Mouse (Mus musculus): ENCODE results near the gene Zbed5.

- TF ChIP-seq POLR2AphosphoS2 (IDR thresholded peaks at IDR 0.05; ENCODE audit: insufficient read length, low read depth) = no peak
- TF ChIP-seq POLR2A (IDR thresholded peaks at IDR 0.05; ENCODE audit: insufficient read length, low read depth) = no peak
- TF ChIP-seq SRF (IDR thresholded peaks at IDR 0.05; ENCODE audit: control insufficient read depth, insufficient read length, low read depth) = no peak
Observed at GRCm38 (mm10) chr5:129909147-129909546, 13.6 kb downstream of the Zbed5 start.

Measured in myocyte (in vitro differentiated cells).